Mouse (Mus musculus): ENCODE data around the gene Best3. TPM values are rescaled to one million over a fixed set of nuclear protein-coding genes. Genes with fewer than 3 reads are reported as not detected.
"Not testable (repeated sequence)": the region's sequence is repeated elsewhere in the genome, so short reads cannot be mapped to it uniquely, and the experiment has no call there.

The Best3 gene
- polyA plus RNA-seq, 1 experiment from 2014 or later, result 0.10 TPM

- H3K27me3 ChIP-seq (ENCODE audit: control insufficient read depth, insufficient read depth, low read length), result no peaks in the 10 kb centered on the region
- no peak overlapping the region for H3K4me2 ChIP-seq (replicated peaks; ENCODE audit: low read depth)
- DNase-seq (ENCODE audit: low spot score), result peak; percentile 42
- 31% methylated on average over 21 of the region's 21 CpGs for WGBS
- H3K36me3 ChIP-seq (ENCODE audit: control insufficient read depth, insufficient read depth, low read length), result no peaks in the 10 kb centered on the region
- TF ChIP-seq EP300 (optimal IDR thresholded peaks at IDR 0.05), result no peak
- no peak for TF ChIP-seq CTCF (IDR thresholded peaks at IDR 0.05; ENCODE audit: low read depth)
- peak; percentile 74; the same call in 1 of the 2 replicates for ATAC-seq (ENCODE audit: low FRiP score, low TSS enrichment)
- H3K4me1 ChIP-seq (replicated peaks; ENCODE audit: control insufficient read depth, insufficient read depth), result no peaks in the 10 kb centered on the region
- H3K9me3 ChIP-seq (ENCODE audit: control insufficient read depth, low read length), result no peaks in the 10 kb centered on the region
- no peak overlapping the region for H3K9ac ChIP-seq (ENCODE audit: low read length)
- no peak overlapping the region for H3K27ac ChIP-seq (replicated peaks)
- H3K4me3 ChIP-seq (ENCODE audit: low read depth, low read length), result no peak overlapping the region
Measured at GRCm38 (mm10) chr10:117021020-117021754, 35.1 kb downstream of the Best3 start.

GRCm38 (mm10) chr10:117023693-117024092 lies 37.6 kb downstream of the Best3 start:
- ATAC-seq (ENCODE audit: low FRiP score, low TSS enrichment) (peak; percentile 34; the same call in 1 of the 2 replicates), DNase-seq (ENCODE audit: low spot score) (no peak)
- Histone ChIP-seq H3K4me3 (ENCODE audit: low read depth, low read length) (peak overlapping the region; percentile 10; the same call in 1 of the 2 replicates), H3K9me3 (ENCODE audit: control insufficient read depth, low read length) (no peaks in the 10 kb centered on the region), H3K4me2 (replicated peaks; ENCODE audit: low read depth) (peak overlapping the region; percentile 38), H3K27me3 (ENCODE audit: control insufficient read depth, insufficient read depth, low read length) (no peaks in the 10 kb centered on the region), H3K9ac (ENCODE audit: low read length) (no peak overlapping the region), H3K4me1 (replicated peaks; ENCODE audit: control insufficient read depth, insufficient read depth) (no peaks in the 10 kb centered on the region), H3K36me3 (ENCODE audit: control insufficient read depth, insufficient read depth, low read length) (no peaks in the 10 kb centered on the region), H3K27ac (replicated peaks) (no peak overlapping the region)
- no peak for TF ChIP-seq CTCF (IDR thresholded peaks at IDR 0.05; ENCODE audit: low read depth)
- TF ChIP-seq EP300 (optimal IDR thresholded peaks at IDR 0.05), result no peak
- WGBS, result 20% methylated on average over 16 of the region's 16 CpGs

- not testable (repeated sequence) for ATAC-seq (ENCODE audit: low FRiP score, low TSS enrichment); H3K9ac ChIP-seq (ENCODE audit: low read length); H3K4me1 ChIP-seq (replicated peaks; ENCODE audit: control insufficient read depth, insufficient read depth); H3K27ac ChIP-seq (replicated peaks); H3K27me3 ChIP-seq (ENCODE audit: control insufficient read depth, insufficient read depth, low read length); H3K36me3 ChIP-seq (ENCODE audit: control insufficient read depth, insufficient read depth, low read length); H3K4me2 ChIP-seq (replicated peaks; ENCODE audit: low read depth); DNase-seq (ENCODE audit: low spot score); H3K4me3 ChIP-seq (ENCODE audit: low read depth, low read length); H3K9me3 ChIP-seq (ENCODE audit: control insufficient read depth, low read length)
Measured at GRCm38 (mm10) chr10:117025776-117026175, 39.7 kb downstream of the Best3 start.

- ATAC-seq (ENCODE audit: low FRiP score, low TSS enrichment) (no peak), DNase-seq (ENCODE audit: low spot score) (no peak)
- Histone ChIP-seq H3K27me3 (ENCODE audit: control insufficient read depth, insufficient read depth, low read length) (no peaks in the 10 kb centered on the region), H3K9me3 (ENCODE audit: control insufficient read depth, low read length) (no peaks in the 10 kb centered on the region), H3K4me3 (ENCODE audit: low read depth, low read length) (no peak overlapping the region), H3K9ac (ENCODE audit: low read length) (no peak overlapping the region), H3K36me3 (ENCODE audit: control insufficient read depth, insufficient read depth, low read length) (no peaks in the 10 kb centered on the region), H3K27ac (replicated peaks) (no peak overlapping the region), H3K4me1 (replicated peaks; ENCODE audit: control insufficient read depth, insufficient read depth) (no peaks in the 10 kb centered on the region), H3K4me2 (replicated peaks; ENCODE audit: low read depth) (no peak overlapping the region)
- TF ChIP-seq EP300 (optimal IDR thresholded peaks at IDR 0.05) (no peak), CTCF (IDR thresholded peaks at IDR 0.05; ENCODE audit: low read depth) (no peak)
- whole genome bisulfite sequencing, result 74% methylated on average over 8 of the region's 8 CpGs
Measured at GRCm38 (mm10) chr10:117026176-117026575, 40.1 kb downstream of the Best3 start.

GRCm38 (mm10) chr10:117031160-117031559 lies 45.0 kb downstream of the Best3 start:
- Histone ChIP-seq H3K4me2 (replicated peaks; ENCODE audit: low read depth) (no peak overlapping the region), H3K27me3 (ENCODE audit: control insufficient read depth, insufficient read depth, low read length) (no peaks in the 10 kb centered on the region), H3K9me3 (ENCODE audit: control insufficient read depth, low read length) (no peaks in the 10 kb centered on the region), H3K4me1 (replicated peaks; ENCODE audit: control insufficient read depth, insufficient read depth) (no peaks in the 10 kb centered on the region), H3K36me3 (ENCODE audit: control insufficient read depth, insufficient read depth, low read length) (no peaks in the 10 kb centered on the region), H3K9ac (ENCODE audit: low read length) (no peak overlapping the region), H3K4me3 (ENCODE audit: low read depth, low read length) (no peak overlapping the region), H3K27ac (replicated peaks) (no peak overlapping the region)
- WGBS, result 90% methylated on average over 3 of the region's 3 CpGs
- DNase-seq (ENCODE audit: low spot score) (no peak), ATAC-seq (ENCODE audit: low FRiP score, low TSS enrichment) (no peak)
- TF ChIP-seq EP300 (optimal IDR thresholded peaks at IDR 0.05), result no peak
- no peak for TF ChIP-seq CTCF (IDR thresholded peaks at IDR 0.05; ENCODE audit: low read depth)

GRCm38 (mm10) chr10:117033785-117034184 lies 47.7 kb downstream of the Best3 start:
- H3K4me1 ChIP-seq (replicated peaks; ENCODE audit: control insufficient read depth, insufficient read depth), result no peaks in the 10 kb centered on the region
- no peak overlapping the region for H3K4me3 ChIP-seq (ENCODE audit: low read depth, low read length)
- peak; percentile 72 for ATAC-seq (ENCODE audit: low FRiP score, low TSS enrichment)
- DNase-seq (ENCODE audit: low spot score), result peak; percentile 89
- no peaks in the 10 kb centered on the region for H3K9me3 ChIP-seq (ENCODE audit: control insufficient read depth, low read length)
- H3K4me2 ChIP-seq (replicated peaks; ENCODE audit: low read depth), result no peak overlapping the region
- WGBS, result 14% methylated on average over 8 of the region's 8 CpGs
- no peak overlapping the region for H3K9ac ChIP-seq (ENCODE audit: low read length)
- H3K27me3 ChIP-seq (ENCODE audit: control insufficient read depth, insufficient read depth, low read length), result no peaks in the 10 kb centered on the region
- no peaks in the 10 kb centered on the region for H3K36me3 ChIP-seq (ENCODE audit: control insufficient read depth, insufficient read depth, low read length)
- TF ChIP-seq CTCF (IDR thresholded peaks at IDR 0.05; ENCODE audit: low read depth) (peak; percentile 90), EP300 (optimal IDR thresholded peaks at IDR 0.05) (no peak)
- no peak overlapping the region for H3K27ac ChIP-seq (replicated peaks)
